9 mouse cellular contexts compared by ENCODE assay signal in the genomic region with DNA sequence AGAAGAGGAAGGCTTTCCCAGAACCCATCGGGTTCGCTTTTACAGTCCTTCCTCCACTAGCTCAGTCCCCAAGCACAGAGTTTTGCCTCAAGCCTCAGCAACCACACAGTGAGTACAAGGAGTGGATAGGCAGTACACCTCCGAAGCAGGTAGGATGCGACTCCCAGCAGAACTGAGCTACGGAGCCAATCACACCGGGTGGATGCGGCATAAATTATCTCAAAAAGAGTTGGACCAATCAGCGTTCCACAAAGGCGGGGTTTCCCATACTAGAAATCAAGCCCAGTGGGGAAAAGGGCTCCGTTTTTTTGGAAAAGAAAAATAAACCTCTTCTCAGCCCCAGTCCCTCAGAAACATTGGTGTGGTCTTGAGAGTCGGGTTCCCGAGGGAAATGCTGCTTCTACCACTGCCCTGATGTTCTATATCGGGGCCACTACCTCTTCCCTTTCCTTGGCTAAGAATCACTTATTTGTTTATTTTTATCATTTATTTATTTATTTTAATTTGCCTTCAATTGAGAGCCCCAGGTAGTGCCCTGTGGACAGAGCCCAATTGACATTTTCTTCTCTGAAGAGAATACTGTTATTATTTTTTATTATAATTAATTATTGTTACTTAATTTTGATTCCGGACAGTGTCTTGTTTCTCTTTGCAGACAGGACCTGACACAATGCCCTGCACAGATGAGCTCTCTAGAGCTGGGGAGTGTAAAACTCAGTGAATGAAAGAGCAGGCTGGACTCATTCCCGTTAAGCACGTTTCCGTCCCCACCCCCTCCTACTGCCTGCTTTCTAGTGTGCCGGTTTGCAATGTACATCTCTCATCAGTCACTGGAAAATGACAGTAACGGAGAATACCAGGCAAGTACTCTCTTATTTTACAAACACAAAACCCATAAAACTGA. TPM values are rescaled to one million over a fixed set of nuclear protein-coding genes. Genes with fewer than 3 reads are reported as not detected.
DNase-seq lines count a peak whose midpoint lies in the region; ATAC-seq and TF ChIP-seq lines count a peak whose summit lies in the region.
"Had no signal": no experiment of that assay in that cellular context is flagged by ENCODE, and none has a peak within 500 bp of the region (broad histone marks: within the 10 kb centered on the region; RNA-seq: fewer than 3 reads in every experiment).

A gene (minus strand): TSS at position 426 of the 904 bp plus-strand sequence.

- H3K27ac ChIP-seq in kidney, embryonic 16.5 days (ENCODE audit: low read length) = no peak within 1 kb of the TSS
- H3K27ac ChIP-seq in kidney, adult 2 months (ENCODE audit: insufficient read depth, low read depth, low read length) = no peak within 1 kb of the TSS
- H3K27ac ChIP-seq: macrophage had no signal

- H3K4me1 ChIP-seq in kidney, embryonic 16.5 days (ENCODE audit: insufficient read depth, low read length) = no peaks in the 10 kb centered on the region
- H3K4me1 ChIP-seq in kidney, adult 2 months (ENCODE audit: control insufficient read depth, insufficient read depth, low read length) = no peaks in the 10 kb centered on the region

- peak within 1 kb of the TSS; percentile 34 for H3K4me3 ChIP-seq in kidney, embryonic 16.5 days (ENCODE audit: low read length)
- H3K4me3 ChIP-seq in kidney, adult 2 months (ENCODE audit: insufficient read depth, low read depth, low read length) = no peak within 1 kb of the TSS

- peak; percentile 76 for ATAC-seq in kidney, embryonic 16.5 days (ENCODE audit: low FRiP score, low TSS enrichment)

- H3K27me3 ChIP-seq in kidney, embryonic 16.5 days (ENCODE audit: insufficient read depth, low read length) = no peaks in the 10 kb centered on the region
- no peaks in the 10 kb centered on the region for H3K27me3 ChIP-seq in kidney, adult 2 months (replicated peaks; ENCODE audit: control insufficient read depth, insufficient read depth, low read length)

- DNase-seq in kidney, adult 2 months = no peak
- peak; percentile 30 to 37 for DNase-seq in cerebellum, postnatal 36 days
- DNase-seq in frontal cortex, postnatal 36 days (ENCODE audit: low spot score in 2 of 2) = peak; percentile 63 to 83
- DNase-seq in left cerebral cortex, postnatal 10 days (ENCODE audit: extremely low spot score in 1 of 2, low spot score in 2 of 2) = peak; percentile 42 to 82
- DNase-seq in retina, postnatal 7 days (ENCODE audit: low read depth, low spot score) = peak; percentile 14
- DNase-seq in ovary, postnatal 14 days (ENCODE audit: low spot score) = no peak
- DNase-seq in T-cell, adult 2 months (ENCODE audit: low spot score) = no peak

- 4% methylated on average over 19 of the region's 19 CpGs for WGBS in kidney, embryonic 16.5 days
- WGBS in kidney, adult 2 months = 2% methylated on average over 19 of the region's 19 CpGs

- H3K36me3 ChIP-seq in kidney, embryonic 16.5 days (ENCODE audit: insufficient read depth, low read length) = no peaks in the 10 kb centered on the region
- no peaks in the 10 kb centered on the region for H3K36me3 ChIP-seq in kidney, adult 2 months (ENCODE audit: control insufficient read depth, insufficient read depth, low read length)

- TF ChIP-seq POLR2A in kidney, adult 2 months (IDR thresholded peaks at IDR 0.05; ENCODE audit: low read depth, low read length) = no peak

- peak within 1 kb of the TSS; percentile 41 for H3K4me2 ChIP-seq in kidney, embryonic 16.5 days (replicated peaks; ENCODE audit: low read depth, low read length)

- H3K9ac ChIP-seq in kidney, embryonic 16.5 days (replicated peaks; ENCODE audit: low read length) = no peak within 1 kb of the TSS

- intact Hi-C loops in left cerebral cortex, postnatal 10 days (cut with DNase I) = no loop called here

- no peak for TF ChIP-seq CTCF in kidney, adult 2 months (conservative IDR thresholded peaks at IDR 0.05; ENCODE audit: insufficient read depth, insufficient read length, low read depth, low read length)

- no peaks in the 10 kb centered on the region for H3K9me3 ChIP-seq in kidney, embryonic 16.5 days (ENCODE audit: low read length)

RNA-seq across cellular contexts. Expression of the gene that starts here (rescaled TPM):
- 0.21 and 0.74 TPM in 2 replicates for polyA plus RNA-seq in kidney, embryonic 16.5 days (2015; fragmentation: Nextera tagmentation; extraction: Ambion mirVana)
- polyA plus RNA-seq in kidney, adult 2 months (2012; rRNA removed) = 0.03 and 0.05 TPM in 2 replicates
- total RNA-seq in left cerebral cortex, postnatal 10 days (2021) = 10 to 100 TPM; 23.0 to 26.1 TPM
- polyA plus RNA-seq: macrophage had no signal

Comparison
In these comparisons a context has a peak if more than half of its experiments do, and no peak if none do; other contexts are left out.
1. Peak in ATAC-seq, H3K4me3 ChIP-seq and H3K4me2 ChIP-seq in kidney, embryonic 16.5 days; RNA of the gene not detected or under 1 TPM.
2. DNase-seq: peak in cerebellum, postnatal 36 days (2 of 2), frontal cortex, postnatal 36 days (2 of 2), left cerebral cortex, postnatal 10 days (2 of 2) and retina, postnatal 7 days (single experiment); none in kidney, adult 2 months (single experiment), ovary, postnatal 14 days (single experiment) and T-cell, adult 2 months (single experiment).